Mouse (Mus musculus) frontal cortex, postnatal 10 days (tissue): ENCODE measurements around the gene Maml3.
A peak's percentile ranks its signal among the peaks of the same experiment; 100 is the strongest.

Experiments used
- DNase-seq, 2 experiments: peaks; one replicate each; pipeline ENCODE4 v3.0.0; 2022; ENCODE audit warnings: low spot score in 2 of 2, mixed read lengths in 1 of 2

Maml3 gene

DNA sequence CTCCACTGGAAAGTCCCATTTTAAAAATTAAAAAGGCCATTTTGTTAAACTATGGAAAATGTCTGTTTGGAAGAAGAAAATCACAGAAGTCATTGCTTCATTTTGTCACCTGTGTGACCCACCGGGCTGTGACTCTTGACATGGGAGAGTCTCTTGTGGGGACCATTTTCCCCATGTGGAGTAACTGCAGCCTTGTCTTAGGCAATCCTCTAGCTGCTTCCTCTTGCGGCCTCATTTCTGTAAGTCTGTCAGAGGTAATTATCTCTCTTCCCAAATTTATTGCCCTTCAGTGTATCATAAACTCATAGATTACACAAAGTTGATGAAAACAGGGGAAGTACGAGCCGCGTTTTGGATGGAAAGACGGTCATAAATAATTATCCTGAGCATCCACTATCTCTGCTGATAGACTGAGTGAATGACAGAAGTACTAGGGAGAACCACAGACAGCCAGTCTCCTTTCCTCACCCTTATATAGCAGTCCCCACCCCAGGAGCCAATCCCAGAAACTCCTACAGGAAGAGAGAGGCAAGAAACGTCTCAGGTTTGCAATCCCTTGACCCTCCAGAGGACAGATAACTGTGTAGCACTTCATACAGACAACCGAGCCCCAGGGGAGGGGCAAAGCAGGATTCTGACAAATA lies 14.5 kb downstream of the Maml3 start:
- DNase-seq = no peak

DNA sequence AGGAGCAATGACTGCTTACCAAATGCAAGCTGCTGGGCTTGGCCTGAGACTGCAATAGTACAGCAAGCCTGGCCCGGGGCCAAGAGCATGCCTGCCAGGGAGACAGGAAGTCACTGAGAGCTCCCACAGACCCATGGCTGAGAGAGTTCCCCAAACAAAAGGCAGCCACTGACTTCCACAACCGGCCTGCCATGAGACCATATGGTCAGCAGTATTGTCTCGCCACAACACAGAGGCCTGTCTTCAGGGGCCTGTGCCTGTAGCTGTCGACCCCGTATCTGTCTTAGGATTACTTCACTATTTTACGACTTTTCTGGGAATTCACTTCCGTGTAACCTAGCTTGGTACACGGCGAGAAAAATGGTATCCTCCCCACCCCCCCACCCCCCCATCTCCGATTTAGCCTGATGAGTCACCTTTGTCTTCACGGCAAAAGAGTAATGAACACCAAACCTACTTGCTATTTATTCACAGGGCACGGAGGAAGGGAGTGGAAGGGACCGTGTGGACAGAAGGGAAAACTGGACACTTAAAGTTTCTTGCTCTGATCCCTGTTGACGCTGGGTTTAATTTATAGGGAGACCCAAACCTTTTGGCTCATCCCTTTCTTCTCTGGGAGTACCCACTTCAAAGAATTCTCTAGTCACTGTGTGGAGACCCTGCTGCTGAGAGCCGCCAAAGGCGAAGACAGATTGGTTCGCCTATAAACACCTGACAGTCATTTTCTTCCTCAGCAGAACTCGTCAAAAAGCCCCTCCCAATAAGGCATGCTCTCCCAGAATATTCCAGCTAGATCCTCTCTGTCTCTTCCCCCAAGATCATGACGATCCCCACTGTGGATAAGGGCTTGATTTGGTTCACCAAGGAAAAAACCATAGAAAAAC lies 16.2 kb downstream of the Maml3 start:
- DNase-seq = peak; percentile 84 to 87

DNA sequence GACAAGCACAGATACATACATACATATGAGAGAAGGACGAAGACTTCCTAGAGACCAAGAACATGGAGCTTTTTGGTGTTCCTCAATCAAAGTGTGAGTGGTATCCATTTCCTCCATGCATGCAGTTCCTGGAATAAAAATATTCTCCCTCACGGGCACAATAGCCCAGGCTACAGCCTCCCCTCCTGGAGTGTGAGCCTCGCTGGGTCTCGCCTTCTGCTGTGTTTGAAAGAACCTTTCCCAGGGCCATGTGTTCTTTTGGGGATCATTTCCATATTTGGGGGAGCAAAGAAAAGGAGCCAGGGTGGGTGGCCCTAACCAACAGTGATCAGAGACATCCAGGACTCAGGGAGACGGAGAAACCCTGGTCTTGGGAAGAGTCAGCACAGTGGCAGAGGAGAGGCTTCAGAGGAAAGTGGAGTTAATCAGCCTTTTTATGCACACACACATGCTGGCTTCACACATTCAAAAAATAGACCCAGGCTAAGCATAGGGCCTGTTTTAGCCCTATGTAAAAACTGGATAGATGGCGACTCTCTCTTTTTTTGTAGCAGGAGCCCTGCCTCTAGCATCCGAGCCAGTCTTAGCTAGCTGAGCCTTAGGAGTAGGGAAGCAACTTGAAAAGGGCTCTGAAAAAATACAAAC lies 17.1 kb downstream of the Maml3 start:
- peak in 1 of 2 experiments; percentile 15 for DNase-seq

DNA sequence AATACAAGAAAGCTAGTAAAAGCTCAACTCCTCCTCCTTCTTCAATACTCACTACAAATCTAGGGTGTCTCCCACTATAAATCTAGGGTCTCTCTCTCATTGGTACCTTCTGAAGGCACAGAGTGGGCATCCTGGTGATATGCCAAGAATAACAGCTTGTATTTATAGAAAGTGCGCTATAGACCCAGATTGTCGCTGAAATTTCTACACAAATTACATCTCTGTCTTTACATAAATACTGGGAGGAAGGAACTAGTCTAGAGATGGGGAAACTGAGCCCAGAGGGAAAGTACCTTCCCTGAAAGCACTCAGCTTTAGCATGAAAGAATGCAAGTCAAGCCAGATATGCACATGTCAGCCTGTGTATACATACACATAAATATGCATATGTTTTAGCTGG lies 26.1 kb downstream of the Maml3 start:
- DNase-seq = no peak

DNA sequence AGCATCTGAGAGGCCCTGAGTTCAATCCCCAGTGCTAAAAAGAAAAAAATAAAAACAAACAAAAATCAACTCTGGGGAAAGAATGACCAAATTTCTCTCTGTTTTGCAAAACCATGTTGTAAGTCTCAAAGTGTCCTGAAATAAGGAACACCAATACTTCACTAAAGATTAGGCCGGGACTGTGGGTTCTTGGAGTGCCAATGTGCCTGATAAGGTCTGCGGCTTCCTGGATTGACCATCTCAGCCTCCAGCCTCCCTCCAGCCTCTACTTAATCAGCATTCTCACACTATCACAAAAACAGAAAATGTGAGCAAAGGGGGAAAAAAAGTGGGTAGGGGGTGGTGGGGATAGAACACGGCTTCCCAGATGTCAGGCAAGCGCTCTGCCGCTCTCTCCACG lies 30.9 kb downstream of the Maml3 start:
- no peak for DNase-seq

DNA sequence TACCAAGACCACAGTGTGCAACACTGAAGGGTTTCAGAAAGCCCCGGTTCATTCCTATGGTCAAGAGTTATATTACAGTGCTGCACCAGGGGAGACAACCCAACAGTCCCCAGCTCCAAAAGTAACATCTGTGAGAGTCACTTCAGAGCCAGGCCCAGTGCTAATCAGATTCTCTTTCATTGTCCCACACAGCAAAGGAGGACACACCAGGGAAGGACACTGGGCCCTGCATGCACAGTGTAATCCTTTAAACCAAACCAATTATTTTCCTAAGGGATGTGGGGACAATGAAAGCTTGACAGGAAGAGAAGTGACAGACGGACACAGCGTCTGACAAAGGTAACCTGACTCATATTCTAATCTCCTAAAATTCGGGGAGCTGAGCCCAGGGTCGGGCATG lies 32.9 kb downstream of the Maml3 start:
- no peak for DNase-seq

DNA sequence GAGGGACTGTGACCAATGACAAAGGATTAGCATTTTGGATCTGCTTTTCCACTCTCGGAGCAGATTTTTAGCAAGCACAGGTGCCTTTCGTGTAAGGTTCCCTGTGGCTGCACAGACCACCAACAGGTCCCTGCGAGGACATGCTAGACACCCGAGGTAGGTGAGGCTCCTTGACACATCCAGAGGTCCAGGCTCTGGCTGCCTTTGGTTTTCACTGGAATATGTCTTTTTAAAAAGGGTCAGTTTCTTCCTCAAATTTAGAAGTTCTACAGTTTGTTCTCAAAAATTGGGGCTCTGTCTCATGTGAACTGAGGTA lies 34.8 kb downstream of the Maml3 start:
- DNase-seq = no peak

DNA sequence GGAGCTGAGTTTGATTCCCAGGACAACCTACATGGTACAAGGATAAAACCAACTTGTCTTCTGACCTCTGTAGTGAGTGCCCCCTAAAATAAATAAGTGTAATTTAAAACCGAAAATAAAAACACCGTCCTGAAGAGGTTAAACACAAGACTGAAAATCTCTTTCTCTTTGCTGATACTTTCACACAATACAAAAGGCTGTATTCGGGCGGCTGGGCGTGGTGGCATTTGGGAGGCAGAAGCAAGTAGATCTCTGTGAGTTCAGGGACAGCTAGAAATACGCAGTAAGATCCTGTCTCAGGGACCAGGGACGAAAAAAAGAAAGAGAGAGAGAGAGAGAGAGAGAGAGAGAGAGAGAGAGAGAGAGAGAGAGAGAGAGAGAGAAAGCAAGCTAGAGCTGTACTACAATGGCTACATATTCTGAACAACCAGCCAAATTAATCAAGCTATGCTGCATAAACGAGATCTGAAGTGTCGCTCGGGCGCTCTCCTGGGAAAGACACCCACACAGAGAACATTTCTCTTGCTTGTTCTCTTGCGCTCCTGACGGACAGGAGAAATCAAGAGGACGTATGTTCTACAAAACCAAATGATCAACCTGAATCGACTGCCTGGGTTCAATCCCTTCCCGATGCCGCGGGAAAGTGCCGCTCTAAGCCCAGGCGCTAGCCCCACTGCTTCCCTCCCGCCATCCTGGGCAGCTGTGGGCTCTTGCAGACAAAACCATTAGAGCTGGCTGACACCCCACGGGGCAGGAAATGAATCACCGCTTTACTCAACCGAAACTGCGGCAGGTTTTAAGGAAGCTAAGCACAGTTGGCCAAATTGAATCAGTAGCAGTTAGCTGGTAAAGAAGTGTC lies 35.3 kb downstream of the Maml3 start:
- DNase-seq = peak; percentile 51 to 57

DNA sequence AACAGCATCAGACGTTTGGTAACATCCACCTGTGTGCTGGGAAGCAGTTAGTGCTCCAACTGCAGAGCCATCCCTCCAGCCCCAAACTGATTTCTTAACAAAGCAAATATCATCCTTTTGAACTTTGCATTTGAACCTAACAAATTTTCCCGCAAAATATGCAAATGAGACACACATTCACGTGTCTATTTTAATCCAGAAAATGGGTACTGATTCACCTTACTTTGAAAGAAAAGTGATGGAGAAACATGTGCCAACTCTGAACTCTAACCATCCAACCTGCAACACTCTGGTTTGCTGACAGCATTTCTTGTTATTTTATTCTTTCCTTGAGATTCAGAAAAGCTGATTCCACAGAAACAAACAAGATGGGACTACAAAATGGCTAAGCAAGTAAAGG lies 36.0 kb downstream of the Maml3 start:
- no peak for DNase-seq

DNA sequence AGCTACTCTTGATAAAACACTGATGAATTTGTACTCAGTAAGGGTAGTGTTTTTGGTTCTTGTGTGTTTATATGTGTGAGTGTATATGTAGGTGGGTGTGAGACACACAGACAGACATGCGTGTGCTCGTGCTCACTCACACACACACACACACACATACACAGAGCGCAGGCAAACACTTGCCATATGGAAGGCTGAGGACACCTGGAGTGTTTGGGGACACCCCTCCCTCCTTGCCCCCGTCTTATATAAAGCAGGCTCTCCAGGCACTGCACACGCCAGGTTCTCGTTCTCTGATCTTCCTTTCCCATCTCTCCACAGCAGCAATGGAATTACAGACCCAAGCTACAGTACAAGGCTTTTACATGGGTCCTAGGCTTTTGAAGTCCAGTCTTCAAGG lies 37.7 kb downstream of the Maml3 start:
- DNase-seq = no peak

DNA sequence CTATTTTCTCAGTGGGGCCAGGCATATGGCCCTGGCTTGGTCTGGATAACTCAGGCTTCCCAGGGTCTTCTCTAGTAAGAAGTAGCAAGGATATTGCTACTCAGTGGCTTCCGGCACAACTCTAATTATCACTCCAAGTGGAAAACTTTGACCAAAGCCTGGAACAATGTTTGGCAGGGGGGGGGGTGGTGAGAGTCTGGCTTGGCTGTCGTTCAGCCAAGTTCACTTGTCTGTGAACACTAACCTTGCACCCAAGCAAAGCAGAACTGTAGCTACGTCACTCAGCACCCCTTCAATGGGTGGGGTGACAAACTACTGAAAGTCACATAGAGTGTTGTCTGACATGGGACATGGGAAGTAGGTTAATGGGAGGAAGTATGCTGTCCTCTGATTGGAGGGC lies 38.7 kb downstream of the Maml3 start:
- no peak for DNase-seq

DNA sequence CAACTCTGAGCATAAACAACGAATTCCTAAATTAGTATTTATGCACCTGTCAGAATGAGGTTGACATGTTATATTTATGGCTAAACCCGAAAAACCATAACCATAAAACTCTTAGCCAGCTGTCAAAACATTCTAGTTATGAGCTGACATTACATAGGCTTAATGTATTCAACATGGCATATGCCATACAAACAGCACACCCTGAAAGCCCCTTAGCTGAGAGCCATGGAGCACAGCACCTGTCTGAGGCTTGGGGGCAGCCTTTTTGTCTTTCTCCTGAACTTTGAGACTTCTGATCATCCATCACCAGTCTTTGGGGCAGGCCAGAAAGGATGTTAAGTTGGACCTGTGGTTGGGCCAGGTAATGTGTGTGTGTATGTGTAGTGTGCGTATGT lies 41.6 kb downstream of the Maml3 start:
- DNase-seq = no peak

DNA sequence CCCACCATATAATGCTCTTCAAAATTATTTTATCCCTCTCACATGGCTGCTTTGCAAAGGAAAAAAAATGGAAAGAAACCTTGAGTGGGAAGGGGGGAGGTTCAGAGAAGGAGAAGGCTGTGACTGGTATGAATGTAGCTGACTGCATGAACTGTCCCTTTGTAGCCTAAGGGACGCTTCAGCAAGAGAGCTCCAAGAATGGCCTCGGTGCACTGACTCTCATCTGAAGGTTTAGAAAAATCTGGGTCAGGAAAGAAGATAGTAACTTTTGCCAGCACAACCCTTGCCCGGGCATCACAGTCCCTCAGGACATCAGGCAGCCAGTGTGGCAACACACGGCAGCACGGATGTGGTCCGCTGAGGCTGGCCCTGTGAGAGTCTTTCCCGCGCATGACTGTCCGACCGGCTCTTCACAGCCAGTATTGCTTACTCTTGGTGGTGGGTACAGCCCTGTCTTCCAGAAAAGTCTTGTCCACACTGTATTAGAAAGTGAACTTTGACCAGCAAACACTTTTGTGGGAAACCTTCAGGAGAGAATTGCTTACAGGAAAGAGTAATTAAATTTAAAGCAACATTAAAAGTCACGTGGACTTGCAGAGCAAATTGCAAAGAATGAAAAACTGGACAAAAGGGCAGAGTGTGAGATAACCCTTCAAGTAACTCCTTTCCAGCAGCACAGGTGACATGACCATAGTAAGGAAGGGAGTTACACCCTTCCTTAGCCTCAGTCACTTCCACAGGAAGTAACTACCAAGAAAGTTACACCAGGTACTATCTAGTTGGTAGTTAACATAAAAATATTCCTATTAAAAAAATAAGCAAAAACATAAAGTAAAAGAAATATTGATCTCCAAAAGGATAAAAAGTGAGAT lies 42.3 kb downstream of the Maml3 start:
- DNase-seq = no peak

DNA sequence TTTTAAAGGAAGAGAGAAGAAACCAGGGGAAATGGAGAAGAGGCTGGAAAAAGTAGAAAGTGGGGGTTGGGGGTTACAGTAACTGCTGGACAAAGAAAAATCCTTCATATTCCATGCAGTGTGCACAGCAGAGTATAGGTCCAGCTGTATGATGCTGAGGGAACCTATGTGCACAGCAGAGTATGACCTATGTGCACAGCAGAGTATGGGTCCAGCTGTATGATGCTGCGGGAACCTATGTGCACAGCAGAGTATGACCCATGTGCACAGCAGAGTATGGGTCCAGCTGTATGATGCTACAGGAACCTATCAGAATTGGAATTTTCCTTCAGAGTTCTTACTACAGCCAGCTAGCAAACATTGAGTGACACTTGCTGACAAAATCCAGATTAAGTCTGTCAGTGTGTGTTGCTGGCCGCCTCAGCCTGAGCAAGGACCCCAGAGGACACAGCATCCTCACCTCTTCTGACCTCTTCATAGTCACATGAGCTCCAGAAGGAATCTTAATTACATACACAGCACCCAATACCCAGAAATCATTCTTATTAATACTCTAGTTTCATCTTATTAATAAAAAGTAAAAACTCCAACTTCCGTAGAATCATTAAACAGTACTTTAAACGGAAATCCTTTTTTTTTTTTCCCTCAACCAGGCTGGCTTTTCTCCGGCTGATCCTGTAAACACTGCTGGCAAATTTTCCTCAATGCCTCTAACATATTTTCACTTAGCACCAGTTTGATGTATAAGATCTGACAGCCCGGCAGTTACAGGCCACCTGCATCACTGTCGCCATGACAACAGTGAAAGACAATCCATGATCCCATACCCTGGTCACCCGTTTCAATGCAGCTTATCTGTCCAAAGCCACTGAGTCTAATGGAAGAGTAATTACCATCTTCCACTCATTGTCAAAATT lies 43.1 kb downstream of the Maml3 start:
- DNase-seq = no peak

DNA sequence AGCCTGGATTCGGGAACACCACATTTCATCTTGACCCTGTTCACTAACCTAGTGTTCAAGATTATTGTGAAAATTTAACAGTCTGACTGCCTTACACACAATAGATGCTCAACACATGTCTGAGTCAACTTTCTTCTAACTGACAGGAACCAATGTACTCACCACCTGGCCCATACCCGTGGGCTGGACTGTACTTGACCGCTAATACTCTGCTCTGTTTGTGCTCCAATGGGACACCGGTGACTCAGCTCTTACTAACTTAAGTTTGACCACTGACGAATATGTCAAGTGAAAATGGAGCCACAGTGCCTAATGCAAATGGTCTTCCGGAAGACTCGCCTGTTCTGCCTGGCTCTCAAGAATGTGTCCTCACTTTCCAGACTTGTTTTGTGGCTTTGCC lies 44.0 kb downstream of the Maml3 start:
- no peak for DNase-seq

DNA sequence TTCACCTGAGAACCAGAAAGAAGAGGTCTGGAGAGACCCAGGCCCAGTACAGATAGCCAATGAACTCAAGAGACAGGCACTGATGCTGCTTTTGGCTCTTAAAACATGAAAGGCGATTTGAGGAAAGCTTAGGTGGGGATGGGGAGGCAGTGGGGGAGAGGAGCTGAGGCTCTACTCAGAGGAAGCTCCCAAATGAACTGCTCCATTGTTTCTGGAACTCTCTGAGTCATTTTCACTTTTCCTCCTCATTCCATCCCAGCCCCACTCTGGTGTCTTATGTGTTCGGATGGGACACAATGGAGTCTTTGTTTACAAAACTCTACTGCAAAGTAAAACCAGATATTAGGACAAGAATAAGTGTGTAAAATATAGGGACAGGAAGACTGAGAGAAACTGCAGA lies 53.1 kb downstream of the Maml3 start:
- no peak for DNase-seq

DNA sequence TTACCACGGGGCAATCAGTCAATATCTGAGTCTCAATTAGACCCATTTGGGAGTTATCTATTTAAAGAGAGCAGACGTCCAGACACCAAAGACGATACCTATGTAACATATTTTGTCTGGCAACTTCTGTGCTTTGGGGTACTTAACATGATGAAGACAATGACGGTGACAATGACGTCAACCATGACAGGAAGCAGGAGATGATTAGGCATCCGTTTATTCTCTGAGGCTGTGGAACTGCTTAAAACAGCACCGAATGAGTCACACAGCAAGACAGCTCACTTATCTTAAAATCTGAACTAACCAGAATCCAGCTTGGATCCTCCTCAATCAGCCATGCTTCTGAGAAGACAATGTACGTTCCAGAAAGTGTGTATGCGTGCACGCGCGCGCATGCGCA lies 56.8 kb downstream of the Maml3 start:
- no peak for DNase-seq

DNA sequence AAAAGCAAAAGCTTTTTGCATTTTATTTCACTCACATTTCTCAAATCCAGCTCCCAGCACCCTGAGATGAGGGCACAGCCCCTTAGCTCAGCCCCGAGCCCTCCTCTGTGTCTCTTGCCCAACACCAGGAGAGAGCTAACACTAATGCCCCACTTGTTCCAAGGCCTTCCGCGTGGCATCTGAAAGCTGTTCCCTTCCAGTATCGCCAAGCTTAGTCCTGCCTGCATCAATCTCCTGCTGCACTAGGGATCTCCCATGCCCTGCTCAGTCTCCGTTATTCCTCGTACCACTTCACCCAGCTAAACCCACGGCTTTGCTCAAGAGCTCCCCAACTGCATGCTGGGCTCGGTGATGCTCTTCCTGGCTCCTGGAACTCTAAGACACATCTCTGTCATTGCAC lies 57.3 kb downstream of the Maml3 start:
- no peak for DNase-seq

DNA sequence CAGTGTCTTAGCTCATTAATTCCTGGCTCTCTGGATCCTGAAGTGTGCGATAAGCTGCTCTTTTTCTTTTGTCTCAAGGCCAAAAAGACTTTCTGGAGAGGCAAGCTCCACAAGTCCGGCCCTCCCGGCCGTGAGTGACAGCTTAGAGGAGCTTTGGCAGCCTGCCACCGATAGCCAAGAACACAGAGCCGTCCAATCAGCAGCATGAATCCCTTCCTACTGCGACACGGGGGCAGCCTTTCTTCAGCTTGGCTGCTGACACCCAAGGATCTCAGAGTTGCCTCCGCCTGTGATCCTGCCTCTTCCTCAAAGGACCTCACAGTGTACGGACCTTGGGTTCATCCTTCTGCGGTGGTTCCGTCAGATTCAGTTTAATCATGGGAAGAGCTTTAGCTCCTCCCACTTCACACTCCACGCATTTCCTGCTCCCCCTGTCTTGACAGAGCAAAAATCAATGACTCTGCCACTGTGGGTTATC lies 57.9 kb downstream of the Maml3 start:
- DNase-seq = peak; percentile 89
